Mouse (Mus musculus) limb, embryonic 13.5 days (tissue): Measurements from ENCODE around the gene Cd200r2. TPM values are rescaled to one million over a fixed set of nuclear protein-coding genes. Genes with fewer than 3 reads are reported as not detected.

Source experiments
- ATAC-seq: fragments of 200-750 bp; cut with Nextera tagmentation; 2 replicates; pipeline ENCODE4 v1.8.0; 2017; ENCODE audit warnings: low read depth, moderate number of reproducible peaks, moderate TSS enrichment; ENCODE audit not compliant: low FRiP score
- H3K27ac ChIP-seq: fragments of 300-500 bp; sonication (generic); 2 replicates; pipeline ENCODE4 v1.5.1; 2015; ENCODE audit warnings: inconsistent platforms, mild to moderate bottlenecking, moderate library complexity
- H3K27me3 ChIP-seq: fragments of 300-500 bp; sonication (generic); 2 replicates; pipeline ENCODE4 v1.6.1; 2015; ENCODE audit warnings: mild to moderate bottlenecking, inconsistent platforms
- H3K36me3 ChIP-seq: fragments of 300-500 bp; sonication (generic); 2 replicates; pipeline ENCODE4 v1.6.1; 2015; ENCODE audit warnings: inconsistent platforms, mild to moderate bottlenecking, moderate library complexity
- H3K4me1 ChIP-seq: fragments of 300-500 bp; sonication (generic); 2 replicates; pipeline ENCODE4 v1.6.1; 2015; ENCODE audit warnings: inconsistent platforms
- H3K4me2 ChIP-seq: fragments of 300-500 bp; sonication (generic); replicated peaks from 2 replicates; pipeline ENCODE4 v1.6.1; 2015; ENCODE audit warnings: inconsistent platforms, mild to moderate bottlenecking, moderate library complexity
- H3K4me3 ChIP-seq: fragments of 300-500 bp; sonication (generic); 2 replicates; pipeline ENCODE4 v1.5.1; 2015; ENCODE audit warnings: moderate library complexity, mild to moderate bottlenecking, inconsistent platforms
- H3K9ac ChIP-seq: fragments of 300-500 bp; sonication (generic); 2 replicates; pipeline ENCODE4 v1.6.1; 2015; ENCODE audit warnings: mild to moderate bottlenecking, inconsistent platforms
- H3K9me3 ChIP-seq: fragments of 300-500 bp; sonication (generic); 2 replicates; pipeline ENCODE4 v1.6.1; 2016; ENCODE audit warnings: inconsistent platforms
- WGBS: fragments of 180-500 bp; shearing (Covaris S2); methylation state at CpG from one replicate; pipeline ENCODE4 v1.1.7; 2015; 5-methylcytosine and 5-hydroxymethylcytosine counted together
- polyA plus RNA-seq: library from polyadenylated mRNA; unstranded; fragments of >200 nt; fragmentation: Nextera tagmentation; extraction: Ambion mirVana; gene quantifications from 2 replicates; pipeline ENCODE4 v1.2.1, GENCODE M21; 2015

Cd200r2 gene
- polyA plus RNA-seq, 1 experiment from 2014 or later: not detected

DNA sequence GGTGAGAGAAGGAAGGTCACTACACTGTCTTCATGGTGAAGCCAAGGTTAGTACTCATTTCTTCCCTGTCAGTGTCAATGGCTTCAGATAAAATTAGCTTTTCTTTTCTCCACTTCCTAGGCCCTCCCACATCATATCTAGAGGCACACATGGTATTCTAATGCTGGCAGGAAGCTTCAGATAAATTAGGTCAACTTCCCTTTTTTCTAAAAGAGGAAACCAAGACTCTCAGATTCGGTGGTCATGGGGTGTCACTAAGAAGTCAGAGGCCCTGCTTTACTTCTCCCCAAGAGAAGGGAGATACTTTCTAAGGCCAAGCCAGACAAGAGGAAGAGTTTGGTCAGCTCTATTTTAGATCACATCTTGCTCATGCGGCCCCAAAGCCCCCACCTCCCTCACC, 95.9 kb downstream of the Cd200r2 start:
- no peaks in the 10 kb centered on the region for H3K9me3 ChIP-seq
- H3K4me2 ChIP-seq: no peak overlapping the region
- H3K4me1 ChIP-seq: peaks cover 14% of the 10 kb centered on the region; the same call in 1 of the 2 replicates
- H3K9ac ChIP-seq: no peak overlapping the region
- no peak overlapping the region for H3K4me3 ChIP-seq
- H3K36me3 ChIP-seq: no peaks in the 10 kb centered on the region
- H3K27ac ChIP-seq: no peak overlapping the region
- 76% methylated on average over 2 of the region's 2 CpGs for WGBS
- H3K27me3 ChIP-seq: no peaks in the 10 kb centered on the region
- no peak for ATAC-seq

DNA sequence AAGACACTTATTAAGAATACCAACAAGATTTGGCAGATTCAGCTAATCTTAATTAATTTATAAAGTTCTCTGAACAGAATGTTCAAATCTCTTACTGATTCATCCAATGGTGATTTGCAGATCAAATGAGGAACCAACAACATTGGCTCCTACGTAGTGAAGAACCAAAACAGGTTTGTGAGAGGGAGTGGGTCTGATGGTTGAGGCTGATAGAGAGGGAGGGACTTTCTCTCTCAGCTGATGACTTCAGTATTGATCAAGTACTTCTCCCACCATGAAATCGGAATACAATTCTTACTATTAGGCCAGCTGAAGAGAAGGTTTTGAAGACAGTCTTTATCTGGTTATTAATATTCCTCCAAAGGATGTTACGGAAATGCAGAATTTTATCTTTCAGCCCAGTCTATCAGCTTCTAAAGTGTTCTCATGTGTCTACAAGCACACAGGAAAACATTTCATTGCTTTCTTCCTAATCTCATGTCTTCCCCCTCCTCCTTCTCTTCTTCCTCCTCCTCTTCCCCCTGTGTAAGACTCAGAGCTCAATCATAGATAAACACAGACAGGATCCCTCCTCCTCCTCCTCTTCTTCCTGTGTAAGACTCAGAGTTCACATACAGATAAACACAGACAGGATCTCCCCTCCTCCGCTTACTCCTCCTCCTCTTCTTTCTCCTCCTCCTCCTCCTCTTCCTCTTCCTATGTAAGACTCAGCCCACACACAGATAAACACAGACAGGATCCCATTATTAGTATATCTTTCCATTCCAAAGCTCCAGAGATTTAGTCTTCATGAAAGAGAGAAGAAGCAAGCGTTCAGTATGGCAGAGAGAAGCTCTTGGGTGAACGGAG, 97.9 kb downstream of the Cd200r2 start:
- H3K4me3 ChIP-seq: no peak overlapping the region
- no peaks in the 10 kb centered on the region for H3K36me3 ChIP-seq
- WGBS: 90% methylated on average over 6 of the region's 6 CpGs
- H3K4me2 ChIP-seq: no peak overlapping the region
- no peak for ATAC-seq
- H3K9ac ChIP-seq: no peak overlapping the region
- H3K27ac ChIP-seq: no peak overlapping the region
- no peaks in the 10 kb centered on the region for H3K9me3 ChIP-seq
- H3K27me3 ChIP-seq: no peaks in the 10 kb centered on the region
- H3K4me1 ChIP-seq: peaks cover 14% of the 10 kb centered on the region; the same call in 1 of the 2 replicates

DNA sequence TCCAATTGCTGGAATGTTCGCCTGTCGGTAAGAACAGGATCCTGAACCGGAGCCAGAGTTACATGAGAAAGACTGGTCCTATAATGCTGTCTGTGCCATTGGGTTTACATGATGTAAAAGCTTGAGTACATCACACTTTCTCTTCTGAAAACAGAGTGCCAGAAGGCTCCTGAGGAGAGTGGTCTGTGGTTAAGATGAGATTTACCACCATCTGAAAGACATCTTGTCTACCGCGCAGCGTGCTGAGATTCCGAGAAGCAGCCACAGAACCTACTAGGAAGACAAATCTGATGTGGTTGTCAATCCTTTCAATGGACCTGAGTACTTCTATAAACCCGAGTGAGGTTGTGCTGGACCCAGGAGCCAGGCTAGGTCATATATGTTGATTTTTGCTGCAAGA, 98.5 kb downstream of the Cd200r2 start:
- Histone ChIP-seq H3K27ac (no peak overlapping the region), H3K9me3 (no peaks in the 10 kb centered on the region), H3K4me3 (no peak overlapping the region), H3K36me3 (no peaks in the 10 kb centered on the region), H3K27me3 (no peaks in the 10 kb centered on the region), H3K4me2 (no peak overlapping the region), H3K9ac (no peak overlapping the region), H3K4me1 (peaks cover 14% of the 10 kb centered on the region; the same call in 1 of the 2 replicates)
- 90% methylated on average over 8 of the region's 8 CpGs for WGBS
- ATAC-seq: no peak

Other genes with a start within 250 kb of the Cd200r2 start
- gene Nepro, start 142.8 kb upstream of the Cd200r2 start, polyA plus RNA-seq: 10.2 and 11.0 TPM in 2 replicates
- gene Gtpbp8, start 120.7 kb upstream of the Cd200r2 start, polyA plus RNA-seq: 28.4 and 28.6 TPM in 2 replicates
- 0.83 and 0.84 TPM in 2 replicates for gene Cd200r1, start 101.4 kb upstream of the Cd200r2 start, polyA plus RNA-seq
- gene Cd200r4, start 55.4 kb upstream of the Cd200r2 start, polyA plus RNA-seq: 0.08 and 0.15 TPM in 2 replicates
- gene Cd200r3, start 76.6 kb downstream of the Cd200r2 start, polyA plus RNA-seq: 0.27 and 0.36 TPM in 2 replicates
- gene Ccdc80, start 226.3 kb downstream of the Cd200r2 start, polyA plus RNA-seq: 90.6 and 93.0 TPM in 2 replicates